Comparison of ENCODE assay signal across 20 mouse cellular contexts in genomic region chr13:15343474-15343873, GRCm38 (mm10).
"Had no signal": no experiment of that assay in that cellular context is flagged by ENCODE, and none has a peak within 500 bp of the region (broad histone marks: within the 10 kb centered on the region; RNA-seq: fewer than 3 reads in every experiment).

No protein-coding gene starts in this region.

- H3K4me2 ChIP-seq: intestine, embryonic 15.5 days; kidney, embryonic 15.5 days; liver, embryonic 11.5 days; liver, embryonic 15.5 days; midbrain, embryonic 11.5 days; midbrain, embryonic 15.5 days; neural tube, embryonic 12.5 days had no signal

- H3K4me3 ChIP-seq: intestine, embryonic 15.5 days; kidney, embryonic 15.5 days; liver, embryonic 15.5 days; megakaryocyte, embryonic 14.5 days; midbrain, embryonic 15.5 days; neural tube, embryonic 12.5 days had no signal

- DNase-seq: kidney, adult 18-20 months; kidney, postnatal 14 days; layer of hippocampus, adult 9-11 months; left cerebral cortex, postnatal 4 days; lung, adult 2 months; lung, postnatal 10 days; retina, postnatal 1 day; right cerebral cortex, postnatal 4 days; spleen, adult 18-20 months; thymus, adult 18-20 months; thymus, postnatal 25 days had no signal

- H3K4me1 ChIP-seq: intestine, embryonic 15.5 days; kidney, embryonic 15.5 days; liver, embryonic 15.5 days; megakaryocyte, embryonic 14.5 days; midbrain, embryonic 15.5 days; neural tube, embryonic 12.5 days had no signal

- ATAC-seq: intestine, embryonic 15.5 days; midbrain, embryonic 15.5 days had no signal

- H3K27me3 ChIP-seq: intestine, embryonic 15.5 days; kidney, embryonic 15.5 days; liver, embryonic 15.5 days; megakaryocyte, embryonic 14.5 days; midbrain, embryonic 15.5 days; neural tube, embryonic 12.5 days had no signal

- H3K9me3 ChIP-seq: intestine, embryonic 15.5 days; kidney, embryonic 15.5 days; liver, embryonic 15.5 days; megakaryocyte, embryonic 14.5 days; midbrain, embryonic 15.5 days; neural tube, embryonic 12.5 days had no signal

- H3K9ac ChIP-seq: intestine, embryonic 15.5 days; kidney, embryonic 15.5 days; liver, embryonic 15.5 days; midbrain, embryonic 15.5 days; neural tube, embryonic 12.5 days had no signal

- H3K36me3 ChIP-seq: intestine, embryonic 15.5 days; kidney, embryonic 15.5 days; liver, embryonic 15.5 days; midbrain, embryonic 15.5 days; neural tube, embryonic 12.5 days had no signal

- H3K27ac ChIP-seq: intestine, embryonic 15.5 days; kidney, embryonic 15.5 days; liver, embryonic 15.5 days; macrophage; midbrain, embryonic 15.5 days; neural tube, embryonic 12.5 days had no signal
